Mouse (Mus musculus) layer of hippocampus, adult 8-10 months (tissue): ENCODE data around the gene Gpr87. TPM values are rescaled to one million over a fixed set of nuclear protein-coding genes. Genes with fewer than 3 reads are reported as not detected.

Experiments
- DNase-seq, 2 experiments: peaks; one replicate each; pipeline ENCODE4 v3.0.0; 2022; ENCODE audit warnings: low spot score in 2 of 2
- total RNA-seq, 4 experiments: library from RNA; stranded (reverse); gene quantifications; 2 replicates each; pipeline ENCODE4 v1.2.4; 2022

The Gpr87 gene
- total RNA-seq, 4 experiments from 2014 or later = not detected

DNA sequence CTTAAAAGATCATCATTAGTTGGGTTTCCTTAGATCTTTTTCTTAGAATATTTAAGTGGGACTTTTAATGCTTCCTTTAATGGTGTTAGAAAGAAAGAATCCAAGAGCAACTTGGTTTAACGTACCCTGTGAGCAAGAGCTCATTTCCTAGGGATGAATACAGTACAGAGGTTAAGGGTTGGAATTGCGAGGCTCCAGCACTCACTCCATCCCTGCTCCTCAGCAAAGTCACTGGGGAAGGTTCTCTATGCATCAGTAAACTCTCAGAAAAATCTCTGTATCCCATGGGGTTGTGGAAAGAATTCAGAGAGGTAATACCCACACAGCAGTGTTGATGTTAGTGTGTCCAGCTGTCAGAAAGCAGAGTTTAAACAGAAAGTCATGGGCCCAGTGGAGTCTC lies 54.8 kb downstream of the Gpr87 start:
- no peak for DNase-seq

DNA sequence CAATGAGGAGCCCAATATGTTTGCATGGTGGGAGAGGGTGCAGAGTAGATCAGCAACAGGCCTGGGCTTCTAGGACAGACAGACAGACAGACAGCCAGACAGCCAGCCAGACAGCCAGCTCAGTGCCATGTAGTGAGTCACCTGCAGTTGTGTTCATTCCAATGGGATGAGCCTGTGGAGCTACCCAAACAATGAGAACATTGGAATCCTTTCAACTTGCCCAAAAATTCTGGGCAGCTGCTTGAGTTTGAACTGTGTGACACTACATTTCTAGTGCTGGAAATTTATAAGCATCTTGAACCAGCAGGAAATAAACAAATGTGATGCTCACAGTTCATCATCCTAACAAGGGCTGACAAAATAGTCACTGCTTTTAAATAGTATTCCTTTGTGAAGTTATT lies 55.3 kb downstream of the Gpr87 start:
- DNase-seq = no peak

DNA sequence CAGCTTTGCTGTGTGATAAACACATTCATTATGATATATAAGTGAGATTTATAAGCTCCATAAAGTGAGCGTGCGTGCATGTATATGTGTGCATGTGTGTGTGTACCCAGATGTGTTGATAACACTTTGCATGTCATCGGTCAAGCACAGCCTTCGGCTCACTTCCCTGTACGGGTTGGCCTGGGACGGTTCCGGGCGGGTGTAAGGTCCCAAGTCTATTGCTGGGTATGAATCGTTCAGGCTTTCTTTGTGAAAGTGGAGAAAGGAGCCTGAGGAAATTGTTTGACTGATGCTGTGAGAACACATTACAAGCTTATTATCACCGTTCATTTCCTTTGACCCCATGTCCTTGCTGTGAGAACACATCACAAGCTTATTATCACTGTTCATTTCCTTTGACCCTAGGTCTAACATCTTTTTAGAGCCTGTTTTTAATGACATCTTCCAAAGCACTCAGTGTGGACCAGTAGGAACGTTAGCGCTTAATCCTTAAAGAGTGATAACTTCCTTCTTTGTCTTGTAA lies 55.9 kb downstream of the Gpr87 start:
- no peak for DNase-seq

DNA sequence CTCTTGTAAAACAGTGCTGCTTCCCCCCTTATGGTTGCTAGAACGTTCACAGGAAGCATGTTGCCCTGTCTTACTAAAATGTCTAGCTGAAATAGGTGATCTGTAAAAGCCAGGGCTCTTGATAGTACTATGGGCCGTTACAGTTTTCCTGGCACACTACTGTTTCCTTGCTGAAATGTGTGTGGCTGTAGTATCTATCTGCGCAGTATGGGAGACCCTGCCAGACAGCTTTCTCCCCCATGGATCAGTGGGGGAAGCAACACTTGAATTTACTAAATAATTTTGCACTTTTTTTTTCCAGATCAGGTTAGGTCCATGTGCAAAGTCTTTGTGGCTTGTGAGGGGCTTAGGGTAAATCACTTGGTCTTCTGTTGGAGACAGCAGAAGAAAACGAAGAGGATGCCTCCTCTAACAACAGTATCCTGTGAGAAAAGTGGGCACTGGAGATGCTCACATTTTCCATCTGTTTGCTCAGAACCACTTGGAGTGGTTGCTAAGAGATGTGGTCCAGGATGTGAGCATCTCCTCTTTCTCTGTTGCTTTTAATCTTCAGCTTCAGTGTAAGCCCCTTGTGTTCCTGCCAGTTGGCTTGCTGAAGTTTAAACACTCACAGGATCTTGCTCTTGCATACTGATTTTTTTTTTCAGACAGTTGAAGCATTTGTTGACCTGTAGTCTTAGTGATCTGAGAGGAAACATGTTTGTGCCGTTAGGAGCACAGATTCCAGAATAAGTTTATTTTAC lies 58.8 kb downstream of the Gpr87 start:
- DNase-seq = no peak

DNA sequence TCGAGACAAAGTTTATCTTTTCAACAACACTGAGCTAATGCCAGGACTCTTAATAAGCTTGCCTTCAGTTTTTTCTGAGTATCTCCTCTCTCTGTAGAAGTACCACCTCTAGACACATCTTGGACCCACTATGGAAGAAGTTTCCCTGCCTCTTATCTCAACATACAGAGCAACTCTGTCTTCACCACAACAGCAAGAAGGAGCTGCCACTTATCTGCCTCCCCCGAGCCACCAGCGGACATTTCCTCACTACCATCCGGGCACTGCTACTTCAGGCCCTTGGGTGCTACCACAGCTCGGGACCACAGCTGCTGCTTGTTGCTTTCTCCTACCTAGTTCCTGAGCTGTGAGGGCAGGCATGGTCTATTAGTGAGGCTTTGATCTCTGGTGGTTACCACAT lies 61.7 kb downstream of the Gpr87 start:
- no peak for DNase-seq

DNA sequence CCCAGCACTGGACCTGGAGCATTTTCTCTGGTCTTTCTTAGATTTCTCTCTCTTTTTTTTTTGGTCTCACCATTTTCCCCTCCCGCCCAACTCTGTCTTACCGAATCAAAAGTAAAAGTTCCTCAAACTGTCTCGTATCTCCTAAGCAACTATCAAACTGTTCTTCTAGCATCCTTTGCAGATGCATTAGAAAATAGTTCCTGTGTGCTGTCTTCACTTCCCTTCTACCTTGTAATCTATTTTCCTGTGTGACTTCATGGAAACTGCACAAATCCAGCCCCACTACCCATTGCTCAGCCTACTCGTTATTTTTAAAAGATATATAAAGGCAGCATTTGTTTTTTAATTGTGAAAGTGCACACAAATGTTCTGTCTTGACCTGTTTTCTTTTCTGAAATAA lies 62.9 kb downstream of the Gpr87 start:
- DNase-seq = no peak

DNA sequence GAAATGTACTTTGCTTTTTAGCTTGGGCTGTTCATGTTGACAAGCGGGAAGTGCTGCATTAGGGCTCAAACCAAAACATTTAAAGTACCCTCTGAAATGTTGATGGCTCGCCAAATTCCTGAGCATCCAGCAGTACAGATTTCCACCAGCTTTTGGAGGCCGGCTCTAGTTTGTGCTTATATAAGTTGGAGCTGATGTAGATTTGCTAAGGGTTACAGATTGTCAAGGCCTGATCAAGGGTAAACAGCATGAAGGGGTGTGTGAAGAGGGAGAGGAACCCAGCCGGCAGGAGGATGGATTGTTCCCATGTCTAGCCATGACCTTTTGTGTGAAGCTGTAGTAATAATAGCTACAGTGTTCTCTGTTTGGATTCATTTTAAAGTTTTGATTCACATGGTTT lies 63.8 kb downstream of the Gpr87 start:
- DNase-seq = no peak

DNA sequence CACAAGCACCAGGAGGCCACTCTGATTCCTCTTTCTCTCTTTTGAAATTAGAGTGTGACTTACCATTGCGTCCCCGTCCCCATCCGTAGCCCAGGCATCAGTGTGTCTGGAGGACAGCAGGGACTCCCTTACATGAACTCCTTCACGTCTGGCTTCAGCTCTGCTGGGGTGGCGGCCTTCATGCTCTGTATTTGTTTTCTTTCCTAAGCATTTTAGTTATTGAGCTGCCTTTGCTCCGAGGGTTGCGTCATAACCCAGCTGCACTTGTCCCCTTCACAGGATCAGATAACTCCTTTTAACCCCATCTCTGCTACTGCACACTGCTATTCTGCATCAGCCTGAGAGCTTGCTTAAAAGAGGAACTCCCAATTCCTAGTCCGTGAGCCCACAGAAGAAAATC lies 64.5 kb downstream of the Gpr87 start:
- DNase-seq = no peak

DNA sequence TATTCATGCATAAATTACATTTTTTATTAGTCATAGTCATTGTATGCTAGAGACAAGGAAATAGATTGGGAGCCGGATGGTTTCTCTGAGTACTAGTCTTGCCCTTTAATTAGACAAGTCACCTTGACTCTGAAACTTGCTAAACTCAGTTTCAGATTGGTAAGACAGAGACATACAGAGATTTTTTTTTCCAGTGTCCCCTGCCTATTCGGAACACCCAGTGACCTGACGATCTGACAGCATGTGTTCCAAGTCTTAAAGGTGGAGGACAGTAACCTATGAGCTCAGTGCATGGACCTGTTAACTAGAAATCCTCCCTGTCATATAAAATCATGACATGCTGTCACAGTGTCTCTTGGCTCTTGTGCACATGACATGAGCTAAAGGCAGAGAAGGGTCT lies 65.4 kb downstream of the Gpr87 start:
- DNase-seq = no peak

Other genes with a start within 250 kb of the Gpr87 start
- 10 to 100 TPM; 46.5 to 61.7 (median 54.8) TPM for gene Med12l, start 189.3 kb downstream of the Gpr87 start, total RNA-seq
- not detected for gene Gpr171, start 93.3 kb downstream of the Gpr87 start, total RNA-seq
- 1 to 10 TPM; 1.4 to 3.4 (median 2.5) TPM for gene P2ry14, start 41.5 kb downstream of the Gpr87 start, total RNA-seq
- 10 to 100 TPM in 2 of 4 experiments, 1 to 10 TPM in 2; 7.7 to 23.9 (median 15.7) TPM for gene P2ry13, start 15.8 kb upstream of the Gpr87 start, total RNA-seq
- 100 to 1,000 TPM in 2 of 4 experiments, 10 to 100 TPM in 2; 41.7 to 102 (median 71.7) TPM for gene P2ry12, start 67.8 kb upstream of the Gpr87 start, total RNA-seq
- gene Igsf10, start 149.3 kb upstream of the Gpr87 start, total RNA-seq = 1 to 10 TPM; 2.0 to 4.2 (median 3.1) TPM